Mouse (Mus musculus) heart, embryonic 14.5 days (tissue): ENCODE results near the gene Igf2bp2. TPM values are rescaled to one million over a fixed set of nuclear protein-coding genes. Genes with fewer than 3 reads are reported as not detected.

ENCODE experiments used
- ATAC-seq: fragments of 200-750 bp; cut with Nextera tagmentation; 2 replicates; pipeline ENCODE4 v1.8.0; 2017; ENCODE audit warnings: low read depth, moderate TSS enrichment; ENCODE audit not compliant: insufficient number of reproducible peaks, insufficient read depth, low FRiP score
- H3K27ac ChIP-seq, 2 experiments: fragments of 200-500 bp in 1 of 2; fragments of 300-500 bp in 1 of 2; sonication (generic) in 1 of 2; replicated peaks in 1 of 2; 2 replicates each; pipeline ENCODE4 v1.5.1; 2012 to 2014; ENCODE audit warnings: low read depth in 2 of 2, low read length in 2 of 2, control low read depth in 1 of 2, mild to moderate bottlenecking in 1 of 2, mixed read lengths in 1 of 2; ENCODE audit not compliant: control insufficient read depth in 1 of 2, insufficient read depth in 1 of 2
- H3K27me3 ChIP-seq: fragments of 300-500 bp; sonication (generic); 2 replicates; pipeline ENCODE4 v1.6.1; 2014; ENCODE audit warnings: mild to moderate bottlenecking, low read length, control low read depth; ENCODE audit not compliant: control insufficient read depth, insufficient read depth
- H3K36me3 ChIP-seq: fragments of 300-500 bp; sonication (generic); 2 replicates; pipeline ENCODE4 v1.6.1; 2014; ENCODE audit warnings: mild to moderate bottlenecking, control low read depth, low read length, mixed read lengths; ENCODE audit not compliant: control insufficient read depth, insufficient read depth
- H3K4me1 ChIP-seq, 2 experiments: fragments of 200-500 bp in 1 of 2; fragments of 300-500 bp in 1 of 2; sonication (generic) in 1 of 2; 2 replicates each; pipeline ENCODE4 v1.6.1; 2012 to 2014; ENCODE audit warnings: low read length in 2 of 2, control low read depth in 1 of 2, mixed read lengths in 1 of 2; ENCODE audit not compliant: control insufficient read depth in 2 of 2, insufficient read depth in 2 of 2
- H3K4me2 ChIP-seq: fragments of 300-500 bp; sonication (generic); 2 replicates; pipeline ENCODE4 v1.6.1; 2014; ENCODE audit warnings: mild to moderate bottlenecking, low read length
- H3K4me3 ChIP-seq, 2 experiments: fragments of 200-500 bp in 1 of 2; fragments of 300-500 bp in 1 of 2; sonication (generic) in 1 of 2; 2 replicates each; pipeline ENCODE4 v1.5.1; 2012 to 2014; ENCODE audit warnings: low read length in 2 of 2, mild to moderate bottlenecking in 2 of 2, control low read depth in 1 of 2, low read depth in 1 of 2, moderate library complexity in 1 of 2; ENCODE audit not compliant: control insufficient read depth in 1 of 2, insufficient read depth in 1 of 2
- H3K9ac ChIP-seq: fragments of 300-500 bp; sonication (generic); 2 replicates; pipeline ENCODE4 v1.6.1; 2014; ENCODE audit warnings: mild to moderate bottlenecking, low read length
- H3K9me3 ChIP-seq: fragments of 300-500 bp; sonication (generic); 2 replicates; pipeline ENCODE4 v1.6.1; 2016; ENCODE audit warnings: low read length, control low read depth; ENCODE audit not compliant: control insufficient read depth
- WGBS: fragments of 180-500 bp; shearing (Covaris S2); extraction: QIAGEN DNeasy Blood & Tissue Kit; methylation state at CpG from one replicate; pipeline ENCODE4 v1.1.7; 2014; 5-methylcytosine and 5-hydroxymethylcytosine counted together
- polyA plus RNA-seq: library from polyadenylated mRNA; unstranded; fragments of >200 nt; fragmentation: Nextera tagmentation; extraction: Ambion mirVana; gene quantifications from 2 replicates; pipeline ENCODE4 v1.2.1, GENCODE M21; 2014

Gene Igf2bp2
- polyA plus RNA-seq, 1 experiment from 2014 or later = 47.6 TPM

DNA sequence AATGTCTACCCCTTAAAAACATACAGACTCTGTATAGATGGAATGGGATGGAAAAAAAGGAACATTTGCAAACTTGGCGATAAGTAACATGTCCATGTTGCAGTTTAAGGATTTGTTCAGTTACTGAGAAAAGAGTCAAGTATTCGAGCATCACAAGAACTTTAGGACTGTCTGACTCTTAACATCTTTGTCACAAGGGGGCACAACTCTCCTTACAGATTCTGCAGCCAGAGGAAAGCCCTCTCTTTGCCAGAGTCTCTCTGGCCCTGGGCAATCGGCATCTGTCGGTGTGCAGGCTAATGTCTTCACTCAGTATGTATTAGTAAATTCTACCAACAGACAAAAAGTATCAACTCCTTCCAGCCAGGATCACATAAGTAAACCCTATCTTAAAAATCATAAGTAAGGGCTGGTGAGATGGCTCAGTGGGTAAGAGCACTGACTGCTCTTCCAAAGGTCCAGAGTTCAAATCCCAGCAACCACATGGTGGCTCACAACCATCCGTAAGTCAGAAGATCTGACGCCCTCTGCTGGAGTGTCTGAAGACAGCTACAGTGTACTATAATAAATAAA is 57.0 kb downstream of the Igf2bp2 start:
- no peak overlapping the region for H3K27ac ChIP-seq
- H3K27me3 ChIP-seq = no peaks in the 10 kb centered on the region
- H3K9me3 ChIP-seq = no peaks in the 10 kb centered on the region
- H3K4me2 ChIP-seq = no peak overlapping the region
- H3K36me3 ChIP-seq = no peaks in the 10 kb centered on the region
- WGBS = 69% methylated on average over 6 of the region's 6 CpGs
- no peak for ATAC-seq
- peaks cover 9 to 23% of the 10 kb centered on the region in 2 experiments for H3K4me1 ChIP-seq
- no peak overlapping the region for H3K9ac ChIP-seq
- H3K4me3 ChIP-seq = no peak overlapping the region

DNA sequence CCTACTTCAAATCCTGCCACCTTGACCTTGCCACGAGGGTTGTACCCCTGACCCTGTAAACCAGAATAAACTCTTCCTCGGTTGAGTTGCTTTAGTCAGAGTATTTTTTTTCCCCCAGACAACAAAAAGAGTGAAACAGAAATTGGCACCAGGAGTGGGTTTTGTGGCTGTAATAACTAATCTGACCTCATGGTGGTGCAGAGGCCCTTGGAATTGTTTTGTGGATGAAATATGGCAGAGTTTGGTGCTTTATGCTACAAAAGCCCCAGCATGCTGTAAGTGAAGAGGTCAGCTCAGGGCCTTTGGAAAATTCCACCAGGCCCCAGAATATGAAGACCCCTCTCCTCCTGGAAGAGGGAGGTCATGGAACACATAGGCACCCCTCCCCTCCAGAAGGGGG is 63.0 kb downstream of the Igf2bp2 start:
- Histone ChIP-seq H3K9me3 (no peaks in the 10 kb centered on the region), H3K4me2 (no peak overlapping the region), H3K36me3 (no peaks in the 10 kb centered on the region), H3K27ac (no peak overlapping the region), H3K4me1 (peaks cover 3% of the 10 kb centered on the region in 2 experiments; a peak in 1 of 4 replicates), H3K9ac (no peak overlapping the region), H3K4me3 (no peak overlapping the region), H3K27me3 (no peaks in the 10 kb centered on the region)
- no peak for ATAC-seq
- WGBS = 74% methylated on average over 2 of the region's 2 CpGs

GRCm38 (mm10) chr16:22097659-22098058 is 65.4 kb downstream of the Igf2bp2 start:
- no peak overlapping the region for H3K27ac ChIP-seq

GRCm38 (mm10) chr16:22095751-22096150 is 67.3 kb downstream of the Igf2bp2 start:
- Histone ChIP-seq H3K36me3 (no peaks in the 10 kb centered on the region), H3K27me3 (no peaks in the 10 kb centered on the region), H3K4me2 (no peak overlapping the region), H3K9me3 (no peaks in the 10 kb centered on the region), H3K9ac (no peak overlapping the region), H3K4me1 (peaks cover 3% of the 10 kb centered on the region in 2 experiments; a peak in 1 of 4 replicates), H3K4me3 (no peak overlapping the region), H3K27ac (no peak overlapping the region)
- 86% methylated on average over 1 of the region's 1 CpGs for WGBS
- no peak for ATAC-seq

More at GRCm38 (mm10) chr16:22097659-22098058, 65.4 kb downstream of the Igf2bp2 start:
- ATAC-seq = no peak
- H3K4me1 ChIP-seq = peaks cover 3% of the 10 kb centered on the region in 2 experiments; a peak in 1 of 4 replicates
- no peak overlapping the region for H3K4me3 ChIP-seq
- no peak overlapping the region for H3K4me2 ChIP-seq
- no peak overlapping the region; the same call in 1 of the 2 replicates for H3K9ac ChIP-seq
- H3K36me3 ChIP-seq = no peaks in the 10 kb centered on the region
- H3K27me3 ChIP-seq = no peaks in the 10 kb centered on the region
- WGBS = 58% methylated on average over 7 of the region's 7 CpGs
- H3K9me3 ChIP-seq = no peaks in the 10 kb centered on the region

- Histone ChIP-seq H3K27me3 (no peaks in the 10 kb centered on the region), H3K9me3 (no peaks in the 10 kb centered on the region), H3K9ac (no peak overlapping the region), H3K4me1 (no peaks in the 10 kb centered on the region; a peak in 1 of 4 replicates), H3K36me3 (peaks cover 15% of the 10 kb centered on the region), H3K4me3 (no peak overlapping the region), H3K27ac (no peak overlapping the region), H3K4me2 (no peak overlapping the region)
- ATAC-seq = no peak
- WGBS = 86% methylated on average over 3 of the region's 3 CpGs
These were observed 71.8 kb downstream of the Igf2bp2 start for GRCm38 (mm10) chr16:22091255-22091783.

DNA sequence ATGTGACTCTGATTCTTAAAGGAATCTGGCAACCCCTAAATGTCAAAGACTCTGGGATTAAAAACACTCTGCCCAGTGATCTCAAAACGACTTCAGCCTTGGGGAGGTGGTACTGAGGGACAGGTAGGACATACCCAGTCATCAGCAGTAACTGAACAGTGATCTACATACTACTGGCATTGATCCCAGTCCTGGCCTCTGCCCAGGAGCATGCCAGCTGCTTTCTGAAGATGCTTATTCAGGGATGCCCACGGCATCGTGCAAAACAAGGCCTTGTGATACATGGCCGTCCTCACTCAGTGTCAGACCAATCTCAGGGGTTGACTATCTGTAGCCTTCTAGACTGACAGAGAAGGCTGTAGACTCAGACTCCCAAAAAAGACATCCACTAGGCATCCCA is 77.7 kb downstream of the Igf2bp2 start:
- Histone ChIP-seq H3K4me3 (no peak overlapping the region), H3K9me3 (no peaks in the 10 kb centered on the region), H3K36me3 (peaks cover 59% of the 10 kb centered on the region), H3K27ac (no peak overlapping the region), H3K27me3 (no peaks in the 10 kb centered on the region), H3K4me1 (no peaks in the 10 kb centered on the region), H3K4me2 (no peak overlapping the region), H3K9ac (no peak overlapping the region)
- no peak for ATAC-seq
- WGBS = 86% methylated on average over 4 of the region's 4 CpGs

GRCm38 (mm10) chr16:22080125-22080710 is 82.9 kb downstream of the Igf2bp2 start:
- no peaks in the 10 kb centered on the region; a peak in 2 of 4 replicates for H3K4me1 ChIP-seq
- no peak overlapping the region for H3K4me2 ChIP-seq
- no peaks in the 10 kb centered on the region for H3K27me3 ChIP-seq
- H3K4me3 ChIP-seq = no peak overlapping the region
- no peak for ATAC-seq
- WGBS = 85% methylated on average over 12 of the region's 12 CpGs
- no peak overlapping the region for H3K27ac ChIP-seq
- H3K36me3 ChIP-seq = peaks cover 85% of the 10 kb centered on the region
- H3K9me3 ChIP-seq = no peaks in the 10 kb centered on the region
- no peak overlapping the region for H3K9ac ChIP-seq
